Mouse (Mus musculus): Measurements from ENCODE around the gene Atxn3. TPM values are rescaled to one million over a fixed set of nuclear protein-coding genes. Genes with fewer than 3 reads are reported as not detected.
"Not testable (repeated sequence)": the region's sequence is repeated elsewhere in the genome, so short reads cannot be mapped to it uniquely, and the experiment has no call there.

Gene Atxn3
- 17.4 and 17.6 TPM in 2 replicates for polyA plus RNA-seq (2012; rRNA removed)

DNA sequence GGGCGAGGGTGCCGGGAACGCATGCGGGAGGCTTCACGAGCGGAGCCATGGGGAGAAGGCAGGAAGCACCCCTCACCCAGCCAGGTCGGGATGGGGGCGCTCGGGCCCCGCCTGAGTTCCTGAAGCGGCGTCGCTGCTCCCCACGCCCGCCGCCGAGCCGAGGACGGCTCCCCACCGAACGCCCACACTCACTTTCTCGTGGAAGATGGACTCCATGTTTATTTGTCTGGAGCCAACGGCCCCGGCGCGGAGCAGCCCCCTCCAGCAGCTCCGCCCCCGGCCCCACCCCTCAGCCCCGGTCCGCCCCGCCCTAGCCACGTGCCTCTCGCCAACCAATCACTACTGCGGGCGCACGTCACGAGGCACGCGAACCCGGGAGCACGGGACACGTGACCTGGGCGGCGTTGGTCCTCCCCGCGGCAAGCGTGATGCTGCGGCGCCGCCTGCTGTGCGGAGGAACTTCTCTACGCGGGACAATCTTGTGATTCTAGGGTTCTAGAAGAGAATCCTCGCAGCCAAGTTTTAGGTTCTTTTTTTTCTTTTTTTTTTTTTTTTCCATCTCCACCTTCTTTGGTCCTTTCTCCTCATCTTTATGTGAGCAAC, at the start of gene Atxn3:
Gene Atxn3 (minus strand): TSS at position 305 of the 603 bp plus-strand sequence.
- peak; percentile 98 for DNase-seq (ENCODE audit: low spot score)

DNA sequence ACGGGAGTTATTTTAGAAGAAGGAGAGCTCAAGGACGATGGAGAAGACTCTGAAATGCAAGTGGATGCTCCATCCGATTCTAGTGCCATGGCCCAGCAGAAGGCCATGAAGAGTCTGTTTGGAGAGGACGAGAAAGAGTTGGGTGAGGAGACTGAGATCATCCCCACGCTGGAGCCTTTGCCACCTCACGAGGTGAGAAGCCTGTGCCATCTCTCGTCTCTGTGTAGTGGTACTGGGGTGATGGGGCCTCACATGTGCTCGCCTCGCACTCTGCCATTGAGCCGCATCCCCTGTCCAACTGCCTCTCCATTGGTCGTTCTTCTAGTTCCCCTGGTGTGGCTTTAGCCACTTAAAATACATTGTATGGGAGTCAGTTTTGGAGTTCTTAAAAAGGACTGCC, 42.7 kb upstream of the Atxn3 start:
- no peak for DNase-seq (ENCODE audit: low spot score)

GRCm38 (mm10) chr12:101998929-101999328, 40.9 kb upstream of the Atxn3 start:
- DNase-seq (ENCODE audit: low spot score): no peak

GRCm38 (mm10) chr12:101994576-101995467, 36.8 kb upstream of the Atxn3 start:
- DNase-seq (ENCODE audit: low spot score): no peak

GRCm38 (mm10) chr12:101987659-101988058, 29.6 kb upstream of the Atxn3 start:
- DNase-seq (ENCODE audit: low spot score): no peak

GRCm38 (mm10) chr12:101985110-101985509, 27.1 kb upstream of the Atxn3 start:
- no peak for DNase-seq (ENCODE audit: low spot score)

- DNase-seq (ENCODE audit: low spot score): no peak
Observed at GRCm38 (mm10) chr12:101982977-101983376, 24.9 kb upstream of the Atxn3 start.

DNA sequence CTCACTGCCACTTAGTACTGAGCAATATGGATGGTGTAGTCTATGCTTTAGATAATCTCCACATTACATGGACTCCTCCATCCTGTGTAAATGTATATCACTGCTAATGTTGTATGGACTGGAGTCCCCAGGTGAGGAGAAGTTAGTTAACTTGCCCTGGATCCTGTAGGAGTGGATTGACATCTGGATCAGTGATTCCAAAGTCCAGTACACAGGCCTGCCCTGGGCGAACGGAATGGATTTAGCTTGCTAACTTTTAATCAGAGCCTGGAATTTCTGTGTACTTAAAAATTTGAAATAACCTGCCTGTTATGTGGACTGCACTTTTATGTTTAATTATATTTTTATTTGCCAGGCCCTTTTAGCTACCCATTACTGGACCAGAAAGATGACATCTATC, 23.5 kb upstream of the Atxn3 start:
- no peak for DNase-seq (ENCODE audit: low spot score)

DNA sequence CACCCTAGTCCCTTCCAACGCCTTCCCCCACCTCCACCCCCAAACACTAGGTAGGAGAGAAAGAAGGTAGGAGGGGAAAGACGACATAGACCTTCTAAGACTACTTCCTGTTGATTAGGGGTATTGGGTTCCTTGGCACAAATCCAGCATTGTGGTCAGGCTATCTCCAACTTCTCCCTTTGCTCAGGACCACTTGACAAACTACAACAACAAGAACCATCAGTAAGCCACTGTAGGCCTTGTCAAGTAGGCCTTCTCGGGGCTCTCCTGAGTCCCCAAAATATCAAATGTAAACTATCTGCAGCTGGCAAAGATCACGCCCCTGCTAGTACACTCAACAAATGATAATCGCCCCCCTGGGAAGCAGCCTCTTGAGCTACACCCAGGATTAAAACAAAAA, 22.2 kb upstream of the Atxn3 start:
- no peak for DNase-seq (ENCODE audit: low spot score)

- no peak for DNase-seq (ENCODE audit: low spot score)
Observed at GRCm38 (mm10) chr12:101979213-101979750, 21.2 kb upstream of the Atxn3 start.

GRCm38 (mm10) chr12:101978588-101978987, 20.5 kb upstream of the Atxn3 start:
- no peak for DNase-seq (ENCODE audit: low spot score)

DNA sequence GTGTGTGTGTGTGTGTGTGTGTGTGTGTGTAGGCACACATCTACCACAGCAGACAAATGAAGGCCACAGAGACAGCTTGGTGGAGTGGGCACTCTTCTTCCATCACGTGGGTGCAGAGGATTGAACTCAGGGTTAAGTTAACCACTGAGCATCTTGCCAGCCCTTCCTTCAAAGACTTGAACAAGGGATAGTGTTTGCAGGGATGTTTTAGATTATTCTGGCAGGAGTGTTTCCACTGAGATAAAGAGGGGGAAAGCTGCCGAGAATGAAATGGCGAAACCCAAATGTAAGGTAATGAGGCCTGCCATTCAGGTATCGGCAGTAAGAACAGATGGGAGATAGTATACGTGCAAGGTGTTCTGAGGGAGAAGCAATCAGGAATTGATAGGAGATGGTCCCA, 20.1 kb upstream of the Atxn3 start:
- no peak for DNase-seq (ENCODE audit: low spot score)

GRCm38 (mm10) chr12:101977404-101977915, 19.4 kb upstream of the Atxn3 start:
- no peak for DNase-seq (ENCODE audit: low spot score)

- no peak for DNase-seq (ENCODE audit: low spot score)
Observed at GRCm38 (mm10) chr12:101976651-101977403, 18.8 kb upstream of the Atxn3 start.

- DNase-seq (ENCODE audit: low spot score): peak; percentile 93
Observed at GRCm38 (mm10) chr12:101975601-101976571, 17.8 kb upstream of the Atxn3 start, which contains the start of gene Cpsf2. TSS of gene Cpsf2 (plus strand) at chr12:101975988.

GRCm38 (mm10) chr12:101975167-101975600, 17.1 kb upstream of the Atxn3 start:
- DNase-seq (ENCODE audit: low spot score): no peak

DNA sequence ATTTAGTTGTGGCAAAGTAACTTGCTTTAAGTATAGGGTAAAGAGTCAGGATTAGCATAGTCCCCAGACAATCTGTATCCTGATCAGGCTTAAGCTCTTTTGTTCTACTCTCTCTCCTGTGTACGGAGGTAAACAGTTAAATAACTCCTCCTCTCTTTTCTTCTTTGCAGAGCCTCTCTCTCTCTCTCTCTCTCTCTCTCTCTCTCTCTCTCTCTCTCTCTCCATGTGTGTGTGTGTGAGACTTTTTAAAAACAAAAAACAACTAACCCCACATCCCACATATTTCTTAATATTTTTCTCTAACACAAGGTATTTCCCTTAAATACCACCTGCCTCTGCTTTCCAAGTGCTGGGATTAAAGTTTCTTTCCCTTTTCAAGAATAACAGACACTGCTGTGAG, 16.5 kb upstream of the Atxn3 start:
- DNase-seq (ENCODE audit: low spot score): no peak

DNA sequence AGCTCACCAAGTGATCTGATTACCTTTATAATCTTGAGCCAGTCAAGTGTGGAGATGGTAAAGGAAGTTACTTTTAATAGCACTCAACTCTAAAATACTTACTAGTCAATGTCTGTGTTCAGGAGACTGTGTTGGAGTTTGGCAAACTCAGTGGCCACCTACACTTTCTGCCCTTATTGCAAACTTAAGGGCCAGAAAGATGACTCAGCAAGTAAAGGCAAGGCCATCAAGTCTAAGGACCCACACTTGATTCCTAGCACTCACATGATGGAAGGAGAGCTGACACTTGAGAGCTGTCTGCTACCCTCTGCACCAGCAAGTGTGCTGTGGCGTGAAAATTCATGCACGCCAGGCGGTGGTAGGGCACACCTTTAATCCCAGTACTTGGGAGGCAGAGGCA, 14.2 kb upstream of the Atxn3 start:
- DNase-seq (ENCODE audit: low spot score): no peak

- no peak for DNase-seq (ENCODE audit: low spot score)
Observed at GRCm38 (mm10) chr12:101971311-101971710, 13.3 kb upstream of the Atxn3 start.

GRCm38 (mm10) chr12:101958960-101959780, 1.1 kb upstream of the Atxn3 start:
- DNase-seq (ENCODE audit: low spot score): not testable (repeated sequence)

Data from urinary bladder, adult 2 months (tissue).